Mouse (Mus musculus) R1 (cell line): ENCODE data around the gene Cpne1.

Experiments used
- DNase-seq: peaks from one replicate; pipeline ENCODE4 v3.0.0-alpha.2; 2018; ENCODE audit warnings: low read depth, low spot score

Gene Cpne1

DNA sequence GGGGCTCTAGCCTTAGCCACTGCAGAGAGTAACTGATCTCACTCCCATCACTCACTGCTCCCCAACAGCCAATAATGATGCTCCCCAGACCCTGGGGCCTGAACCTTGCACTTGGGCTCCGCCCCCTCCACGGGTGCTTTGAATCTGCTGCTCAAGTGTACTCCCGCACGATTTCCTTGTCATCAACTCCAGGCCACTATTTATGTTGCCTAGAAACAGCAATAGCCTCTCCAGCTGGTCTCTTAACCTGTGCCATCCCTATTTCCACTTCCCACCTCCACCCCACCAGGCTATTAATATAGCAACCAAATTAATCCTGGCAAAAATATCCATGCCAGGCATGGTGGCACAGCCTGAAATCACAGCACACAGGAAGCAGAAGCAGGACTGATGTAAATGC lies 32.1 kb downstream of the Cpne1 start:
- peak; percentile 37 for DNase-seq

DNA sequence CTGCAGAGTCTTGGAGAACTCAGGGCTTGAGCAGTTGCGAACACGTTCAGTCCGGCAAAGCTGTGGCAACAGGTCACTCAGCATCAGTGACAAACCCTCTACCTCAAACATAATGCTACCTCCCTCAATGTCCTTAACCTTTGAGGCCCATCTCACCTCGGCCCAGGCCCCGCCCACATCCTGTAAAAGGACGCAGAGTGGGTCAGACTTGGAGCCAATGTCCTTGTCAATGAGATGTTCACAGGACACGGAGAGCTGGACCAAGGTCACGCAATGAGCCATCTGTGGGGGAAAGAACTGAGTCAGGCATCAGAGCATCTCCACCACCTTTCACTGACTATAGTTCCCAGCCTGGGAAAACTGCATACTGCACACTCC lies 32.6 kb downstream of the Cpne1 start:
- DNase-seq, result no peak

DNA sequence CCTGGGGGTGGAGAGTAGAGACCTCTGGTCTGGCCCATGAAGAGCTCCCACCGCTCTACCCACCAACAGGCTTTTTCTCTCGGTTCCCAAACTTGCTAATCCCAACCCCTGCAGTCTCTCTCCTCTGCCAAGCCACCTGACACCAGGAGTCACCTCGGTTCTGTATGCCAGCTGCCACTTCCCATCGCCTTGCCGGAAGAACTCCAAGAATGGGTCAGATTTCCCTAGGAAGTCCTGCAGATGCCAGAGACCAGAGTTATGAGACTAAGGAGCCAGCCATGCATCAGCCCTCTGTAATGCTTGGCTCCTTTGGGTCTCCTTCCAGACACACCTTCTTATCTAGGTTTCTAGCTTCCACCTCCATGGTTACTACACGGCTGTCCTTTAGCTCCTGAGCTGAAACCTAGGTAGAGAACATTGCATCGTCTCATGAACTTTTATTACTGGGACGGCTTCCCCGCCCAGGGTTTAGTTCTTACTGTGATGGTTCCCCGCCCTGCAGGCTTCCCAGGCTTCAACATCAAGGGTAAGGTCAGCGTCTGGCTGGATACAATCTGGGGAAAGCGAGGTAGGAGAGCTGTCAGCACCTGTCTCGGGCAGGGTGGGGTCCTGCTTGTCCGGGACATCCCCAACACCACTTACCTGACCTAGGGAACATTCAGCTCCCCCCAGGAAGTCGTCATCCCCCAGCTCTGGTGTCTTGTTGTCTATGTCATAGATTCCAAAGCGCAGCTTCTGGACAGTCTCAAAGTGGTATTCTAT lies 33.2 kb downstream of the Cpne1 start:
- DNase-seq, result no peak

DNA sequence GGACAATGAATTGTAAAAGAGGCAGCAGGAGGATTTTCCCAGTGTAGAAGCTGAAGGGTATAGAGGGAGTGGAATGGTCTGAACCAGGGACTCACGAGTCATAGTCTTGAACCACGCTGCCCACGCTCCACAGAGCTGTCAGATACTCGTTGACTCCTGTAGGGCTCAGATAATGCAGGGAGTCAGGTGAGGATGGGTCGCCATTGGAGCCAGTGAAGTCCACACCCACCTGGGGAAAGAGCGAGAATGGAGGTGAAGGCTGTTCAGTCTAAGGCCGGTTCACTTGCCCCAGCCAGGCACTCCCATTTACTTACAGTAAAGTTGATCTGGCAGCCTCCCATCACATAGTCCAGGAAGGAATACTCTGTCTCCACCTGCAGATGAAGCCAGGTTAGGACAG lies 34.3 kb downstream of the Cpne1 start:
- DNase-seq, result no peak

DNA sequence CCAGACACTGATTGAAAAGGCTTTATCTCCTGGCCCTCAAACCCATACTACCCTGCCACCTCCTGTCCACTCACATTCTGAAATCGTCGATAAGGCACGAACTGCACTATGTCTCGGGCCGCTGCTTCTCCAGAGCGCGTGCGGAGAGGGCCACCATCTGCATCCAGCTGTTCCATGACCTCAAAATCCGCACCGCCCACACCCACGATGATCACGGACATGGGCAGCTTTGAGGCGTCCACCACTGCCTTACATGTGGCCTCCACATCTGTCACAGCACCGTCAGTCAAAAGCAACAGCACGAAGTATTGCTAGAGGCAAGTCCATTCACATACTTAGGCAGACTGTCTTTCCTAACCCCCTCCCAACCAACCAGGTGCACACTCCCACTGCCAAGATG lies 38.0 kb downstream of the Cpne1 start:
- no peak for DNase-seq

DNA sequence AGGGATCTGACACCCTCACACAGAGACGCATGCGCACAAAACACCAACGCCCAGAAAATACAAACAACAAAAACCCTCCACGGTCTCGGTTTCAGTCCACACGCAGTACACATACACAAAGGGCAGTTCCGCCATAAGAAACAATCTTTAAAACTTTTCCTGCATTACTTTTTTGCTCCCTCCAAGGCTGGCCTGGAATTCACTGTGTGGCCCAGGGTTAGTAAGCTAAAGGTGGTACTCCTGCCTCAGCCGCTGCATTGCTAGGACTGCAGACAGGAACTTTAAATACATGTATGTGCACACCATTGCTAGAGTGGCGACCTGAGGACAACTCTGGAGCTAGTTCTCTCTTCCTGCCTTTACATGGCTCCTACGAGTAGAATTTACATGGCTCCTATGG lies 40.5 kb downstream of the Cpne1 start:
- no peak for DNase-seq

DNA sequence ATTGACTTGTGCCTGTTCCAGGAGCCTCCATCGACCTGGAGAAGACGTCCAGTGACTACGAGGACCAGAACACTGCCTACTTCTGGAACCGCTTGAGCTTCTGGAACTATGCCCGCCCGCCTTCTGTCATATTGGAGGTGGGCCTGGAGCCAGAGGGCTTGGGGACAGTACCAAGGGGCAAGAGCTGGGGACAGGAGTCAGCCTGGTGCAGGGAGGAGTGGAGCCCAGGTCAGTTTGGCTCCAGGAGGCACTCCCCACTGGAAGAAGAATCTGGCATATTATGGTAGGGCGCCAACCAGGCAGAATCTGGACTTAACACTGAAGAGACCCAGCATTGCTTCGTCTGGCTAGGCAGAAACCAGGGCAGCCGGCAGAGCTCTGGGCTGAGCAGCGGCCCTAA lies 43.8 kb downstream of the Cpne1 start:
- DNase-seq, result no peak

DNA sequence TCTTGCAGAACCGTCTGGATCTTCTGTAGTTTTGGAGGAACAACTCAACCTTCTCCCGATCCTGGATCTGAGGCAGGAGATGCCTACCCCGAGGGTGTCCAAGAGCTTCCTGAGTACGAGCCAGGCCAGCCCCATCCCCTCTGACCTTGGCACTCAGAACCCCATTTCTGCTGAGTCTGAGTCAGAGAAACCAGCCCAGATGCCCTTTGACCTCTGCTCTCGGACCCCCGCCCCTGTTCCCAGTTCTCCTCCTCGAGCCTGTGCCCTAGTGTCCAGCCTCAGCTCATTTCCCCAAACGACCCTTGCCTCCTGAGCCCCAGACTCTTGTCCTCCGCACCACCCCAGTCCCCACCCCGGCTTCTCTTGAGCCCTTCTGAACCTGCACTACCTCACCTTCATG lies 45.6 kb downstream of the Cpne1 start:
- no peak for DNase-seq

DNA sequence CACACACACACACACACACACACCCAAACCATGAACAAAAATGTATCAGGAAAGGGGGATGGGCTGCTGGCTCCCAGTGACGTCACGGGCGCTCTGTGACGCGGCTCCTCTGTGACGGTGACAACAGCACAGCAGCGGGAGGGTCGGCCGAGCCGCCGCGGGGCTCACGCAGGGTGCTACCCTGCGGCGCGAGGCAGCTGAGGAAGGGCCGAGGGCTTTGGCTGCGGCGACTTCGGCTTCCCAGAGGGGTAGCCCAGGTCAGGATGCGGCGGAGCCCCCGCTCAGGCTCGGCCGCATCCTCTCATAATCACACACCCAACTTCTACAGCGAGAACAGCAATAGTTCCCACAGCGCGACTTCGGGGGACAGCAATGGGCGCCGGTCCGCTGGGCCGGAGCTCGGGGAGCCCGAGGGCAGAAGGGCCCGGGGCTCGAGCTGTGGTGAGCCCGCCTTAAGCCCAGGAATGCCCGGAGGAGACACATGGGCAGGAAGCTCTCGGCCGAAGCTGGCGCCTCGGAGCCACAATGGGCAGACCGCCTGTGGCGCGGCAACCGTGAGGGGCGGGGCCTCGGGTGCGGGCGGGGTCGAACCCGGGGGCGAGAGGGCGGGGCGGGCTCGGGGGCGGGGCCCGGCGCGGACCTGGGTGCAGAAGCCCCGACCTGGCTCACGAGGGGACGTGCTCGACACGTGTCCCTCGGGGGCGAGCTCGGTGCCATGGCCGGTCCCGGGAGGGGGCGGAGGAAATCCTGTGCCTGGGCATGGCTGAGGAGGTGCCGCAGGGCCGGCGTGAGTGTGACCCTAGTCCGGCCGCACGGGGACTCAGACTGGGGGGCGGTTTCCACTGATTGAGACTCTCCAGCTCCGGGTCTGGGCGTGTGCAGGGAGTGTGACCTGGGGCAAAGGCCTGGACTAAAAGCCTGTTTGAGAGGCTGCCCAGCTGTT lies 46.4 kb downstream of the Cpne1 start, which contains the start of gene Spag4:
TSS of gene Spag4 (plus strand) at position 77 of the 943 bp plus-strand sequence.
- peak; percentile 79 for DNase-seq

DNA sequence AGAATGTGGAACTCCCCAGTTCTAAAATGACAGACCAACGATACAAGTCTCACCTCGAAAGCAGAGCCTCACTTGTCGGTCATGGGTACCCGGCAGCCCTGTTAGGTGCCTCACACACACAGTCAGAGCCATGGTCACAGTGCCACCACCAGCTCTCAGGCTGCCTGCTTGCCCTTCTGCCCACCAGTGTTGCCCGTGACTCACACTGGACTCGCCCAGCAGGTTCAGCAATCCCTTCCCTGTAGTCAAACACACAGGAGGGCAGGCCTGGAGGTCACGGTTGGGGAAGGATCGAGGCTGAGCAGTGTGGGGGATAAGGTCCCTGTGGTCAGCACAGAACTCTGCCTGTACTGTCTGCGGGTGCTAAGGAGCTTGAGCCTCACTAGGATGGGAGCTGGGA lies 58.9 kb downstream of the Cpne1 start, which contains the start of gene Fer1l4:
TSS of gene Fer1l4 (minus strand) at position 132 of the 400 bp plus-strand sequence.
- DNase-seq, result no peak

DNA sequence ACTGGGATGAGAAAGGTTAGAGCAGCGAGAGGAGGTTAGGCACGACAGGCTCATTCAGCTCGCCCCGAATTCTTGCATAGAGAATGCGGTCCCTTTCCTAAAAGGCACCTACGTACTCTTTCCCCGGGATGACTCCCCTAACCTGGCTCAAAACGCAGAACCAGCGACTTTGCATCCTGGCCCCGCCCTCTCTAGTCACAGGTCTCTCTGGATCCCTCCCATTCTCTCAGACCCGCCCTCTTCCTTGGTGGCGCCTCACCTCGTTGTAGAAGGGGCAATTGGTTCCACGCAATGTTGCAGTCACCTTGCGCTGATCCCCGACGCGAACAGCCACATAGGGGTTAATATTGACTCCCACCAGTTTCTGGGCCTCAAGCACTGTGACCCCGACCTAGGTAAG lies 63.8 kb downstream of the Cpne1 start:
- peak; percentile 72 for DNase-seq

DNA sequence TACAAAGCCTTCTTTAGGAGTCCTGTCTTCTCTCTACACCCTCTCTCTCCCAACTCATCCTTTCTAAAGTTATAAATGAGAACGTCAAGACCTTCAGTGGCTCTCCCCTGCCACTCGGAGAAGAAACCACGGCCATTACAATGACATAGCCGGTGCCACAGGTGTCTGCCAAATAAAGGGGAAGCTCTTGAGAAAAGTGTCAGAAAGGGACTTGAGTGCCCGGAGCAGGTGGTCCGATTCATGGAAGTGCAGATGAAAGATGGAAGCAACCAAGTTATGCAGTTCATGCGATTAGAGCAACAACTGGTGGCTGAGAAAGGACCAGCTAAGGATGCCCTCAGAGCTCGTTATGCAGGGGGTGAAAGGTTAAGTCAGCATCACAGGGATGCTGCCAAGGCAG lies 68.9 kb downstream of the Cpne1 start:
- DNase-seq, result no peak

DNA sequence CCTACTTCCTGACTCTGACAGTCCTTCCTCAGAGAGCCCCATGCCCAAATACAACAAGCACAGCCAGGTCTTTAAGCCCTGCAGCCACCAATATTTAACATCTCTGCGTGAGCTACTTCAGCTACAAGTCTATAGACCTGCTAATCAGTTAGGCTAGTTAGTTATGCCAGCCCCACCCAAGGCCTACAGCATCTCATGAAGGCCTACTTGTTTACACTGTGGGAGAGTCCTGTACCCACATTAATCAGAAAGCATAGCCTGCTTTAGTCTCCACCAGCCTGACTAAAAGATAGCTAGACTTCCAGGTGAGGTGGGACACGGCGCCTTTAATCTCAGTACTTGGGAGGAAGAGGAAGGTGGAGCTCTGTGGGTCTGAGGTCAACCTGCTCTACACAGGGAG lies 72.4 kb downstream of the Cpne1 start:
- no peak for DNase-seq

DNA sequence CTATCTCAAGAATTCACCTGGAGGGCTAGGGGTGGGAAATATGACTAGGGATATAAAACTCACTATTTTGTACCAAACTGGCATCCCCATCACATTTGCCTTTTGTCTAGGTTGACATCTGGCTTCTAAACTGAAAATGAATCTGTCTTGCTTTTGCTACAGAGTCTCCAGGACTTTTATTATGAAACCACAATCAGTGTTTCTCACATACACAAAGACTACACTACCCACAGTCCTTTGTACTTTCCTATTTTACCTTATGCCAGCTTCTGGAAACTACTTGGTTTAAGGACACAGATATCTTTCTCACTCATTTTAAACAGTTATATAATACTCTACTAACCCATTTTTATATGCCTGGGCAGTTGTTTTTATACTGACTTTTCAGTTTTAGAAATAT lies 86.3 kb downstream of the Cpne1 start:
- peak; percentile 48 for DNase-seq
